Mouse (Mus musculus) hindbrain, postnatal 0 days (tissue): Measurements from ENCODE around the gene Cul7. TPM values are rescaled to one million over a fixed set of nuclear protein-coding genes. Genes with fewer than 3 reads are reported as not detected.

Source experiments
- ATAC-seq: fragments of 200-750 bp; cut with Nextera tagmentation; 2 replicates; pipeline ENCODE4 v1.8.0; 2017; ENCODE audit warnings: mild to moderate bottlenecking, moderate TSS enrichment, moderate library complexity
- DNase-seq: peaks from one replicate; pipeline ENCODE4 v3.0.0-alpha.2; 2015; ENCODE audit warnings: low spot score
- H3K27ac ChIP-seq: fragments of 300-500 bp; sonication (generic); 2 replicates; pipeline ENCODE4 v1.5.1; 2014; ENCODE audit warnings: mild to moderate bottlenecking
- H3K27me3 ChIP-seq: fragments of 300-500 bp; sonication (generic); 2 replicates; pipeline ENCODE4 v1.6.1; 2014; ENCODE audit warnings: low read length, mixed read lengths; ENCODE audit not compliant: insufficient read depth
- H3K36me3 ChIP-seq: fragments of 300-500 bp; sonication (generic); 2 replicates; pipeline ENCODE4 v1.6.1; 2014; ENCODE audit warnings: low read length, mixed read lengths; ENCODE audit not compliant: insufficient read depth
- H3K4me1 ChIP-seq: fragments of 300-500 bp; sonication (generic); 2 replicates; pipeline ENCODE4 v1.6.1; 2014; ENCODE audit warnings: antibody characterized with exemption, low read length, mixed read lengths; ENCODE audit not compliant: insufficient read depth
- H3K4me2 ChIP-seq: fragments of 300-500 bp; sonication (generic); 2 replicates; pipeline ENCODE4 v1.6.1; 2014; ENCODE audit warnings: low read depth, mild to moderate bottlenecking, low read length, moderate library complexity, mixed read lengths
- H3K4me3 ChIP-seq: fragments of 300-500 bp; sonication (generic); 2 replicates; pipeline ENCODE4 v1.5.1; 2014; ENCODE audit warnings: low read length
- H3K9ac ChIP-seq: fragments of 300-500 bp; sonication (generic); replicated peaks from 2 replicates; pipeline ENCODE4 v1.6.1; 2014; ENCODE audit warnings: mild to moderate bottlenecking, low read length, moderate library complexity, mixed read lengths
- H3K9me3 ChIP-seq: fragments of 300-500 bp; sonication (generic); 2 replicates; pipeline ENCODE4 v1.6.1; 2016; ENCODE audit warnings: low read length, mixed read lengths
- CTCF ChIP-seq: IDR thresholded peaks from 2 replicates; pipeline ENCODE4 v1.5.1; 2016; ENCODE audit warnings: antibody characterized with exemption, control low read depth, low read depth
- WGBS: fragments of 180-500 bp; shearing (Covaris S2); extraction: QIAGEN DNeasy Blood & Tissue Kit; methylation state at CpG from one replicate; pipeline ENCODE4 v1.1.7; 2014; 5-methylcytosine and 5-hydroxymethylcytosine counted together
- polyA plus RNA-seq: library from polyadenylated mRNA; unstranded; fragments of >200 nt; fragmentation: Nextera tagmentation; extraction: Ambion mirVana; gene quantifications from 2 replicates; pipeline ENCODE4 v1.2.1, GENCODE M21; 2015
- total RNA-seq: library from RNA; depleted of rRNA; stranded (reverse); fragments of >200 nt; gene quantifications from 2 replicates; pipeline ENCODE4 v1.2.3, GENCODE M21; 2014; rRNA removed

Cul7 gene
- total RNA-seq (92.2 and 108 TPM in 2 replicates), polyA plus RNA-seq (24.9 and 26.8 TPM in 2 replicates)

- peaks cover 16% of the 10 kb centered on the region for H3K4me1 ChIP-seq
- H3K4me3 ChIP-seq, result peak within 1 kb of the TSS; percentile 60
- H3K4me2 ChIP-seq, result peak within 1 kb of the TSS; percentile 95
- H3K27me3 ChIP-seq, result no peaks in the 10 kb centered on the region
- peak within 1 kb of the TSS; percentile 90 for H3K9ac ChIP-seq
- ATAC-seq (peak; percentile 94), DNase-seq (peak; percentile 97)
- WGBS, result under 1% methylated on average over 55 of the region's 58 CpGs
- H3K9me3 ChIP-seq, result no peaks in the 10 kb centered on the region
- TF ChIP-seq CTCF, result no peak
- H3K27ac ChIP-seq, result peak within 1 kb of the TSS; percentile 97
- H3K36me3 ChIP-seq, result peaks cover 10% of the 10 kb centered on the region
Observed at GRCm38 (mm10) chr17:46650232-46651031, at the start of gene Cul7. Gene Cul7 (plus strand): TSS chr17:46650337.

GRCm38 (mm10) chr17:46600569-46600968, 49.6 kb upstream of the Cul7 start:
- no peak overlapping the region for H3K4me3 ChIP-seq
- DNase-seq (no peak), ATAC-seq (no peak)
- TF ChIP-seq CTCF, result 0 out of 2 replicates have a peak, but pooled peaks have one; percentile 20
- H3K36me3 ChIP-seq, result no peaks in the 10 kb centered on the region
- 91% methylated on average over 2 of the region's 2 CpGs for WGBS
- no peak overlapping the region for H3K4me2 ChIP-seq
- H3K9ac ChIP-seq, result no peak overlapping the region
- H3K27ac ChIP-seq, result no peak overlapping the region
- H3K27me3 ChIP-seq, result no peaks in the 10 kb centered on the region
- H3K4me1 ChIP-seq, result no peaks in the 10 kb centered on the region
- no peaks in the 10 kb centered on the region for H3K9me3 ChIP-seq

- no peaks in the 10 kb centered on the region for H3K36me3 ChIP-seq
- TF ChIP-seq CTCF, result no peak
- no peaks in the 10 kb centered on the region for H3K9me3 ChIP-seq
- DNase-seq, result no peak
- H3K27ac ChIP-seq, result no peak overlapping the region
- 74% methylated on average over 9 of the region's 9 CpGs for WGBS
- H3K4me3 ChIP-seq, result no peak overlapping the region
- no peak overlapping the region for H3K4me2 ChIP-seq
- no peak for ATAC-seq
- no peaks in the 10 kb centered on the region for H3K27me3 ChIP-seq
- H3K9ac ChIP-seq, result no peak overlapping the region
- no peaks in the 10 kb centered on the region for H3K4me1 ChIP-seq
Observed at GRCm38 (mm10) chr17:46602212-46602611, 47.9 kb upstream of the Cul7 start.

- no peaks in the 10 kb centered on the region for H3K9me3 ChIP-seq
- H3K27me3 ChIP-seq, result no peaks in the 10 kb centered on the region
- ATAC-seq, result no peak
- H3K36me3 ChIP-seq, result no peaks in the 10 kb centered on the region
- 97% methylated on average over 4 of the region's 4 CpGs for WGBS
- H3K27ac ChIP-seq, result no peak overlapping the region
- H3K4me3 ChIP-seq, result no peak overlapping the region
- H3K4me1 ChIP-seq, result no peaks in the 10 kb centered on the region
- DNase-seq, result no peak
- no peak; the same call in 1 of the 2 replicates for TF ChIP-seq CTCF
- no peak overlapping the region for H3K9ac ChIP-seq
- H3K4me2 ChIP-seq, result no peak overlapping the region
Observed at GRCm38 (mm10) chr17:46603229-46603628, 46.9 kb upstream of the Cul7 start.

GRCm38 (mm10) chr17:46605126-46605525, 45.0 kb upstream of the Cul7 start:
- no peak overlapping the region for H3K4me3 ChIP-seq
- H3K4me1 ChIP-seq, result no peaks in the 10 kb centered on the region
- no peak overlapping the region for H3K4me2 ChIP-seq
- ATAC-seq, result no peak
- H3K9ac ChIP-seq, result no peak overlapping the region
- H3K9me3 ChIP-seq, result no peaks in the 10 kb centered on the region
- 56% methylated on average over 5 of the region's 5 CpGs for WGBS
- no peak for DNase-seq
- no peaks in the 10 kb centered on the region for H3K27me3 ChIP-seq
- TF ChIP-seq CTCF, result no peak
- H3K36me3 ChIP-seq, result no peaks in the 10 kb centered on the region
- no peak overlapping the region for H3K27ac ChIP-seq

- 71% methylated on average over 12 of the region's 12 CpGs for WGBS
- Histone ChIP-seq H3K27ac (no peak overlapping the region), H3K27me3 (no peaks in the 10 kb centered on the region)
Observed at GRCm38 (mm10) chr17:46605987-46606386, 44.1 kb upstream of the Cul7 start.

More at GRCm38 (mm10) chr17:46605987-46606386, 44.1 kb upstream of the Cul7 start:
- no peaks in the 10 kb centered on the region for H3K36me3 ChIP-seq
- H3K9me3 ChIP-seq, result no peaks in the 10 kb centered on the region
- ATAC-seq (no peak), DNase-seq (no peak)
- TF ChIP-seq CTCF, result no peak
- H3K9ac ChIP-seq, result no peak overlapping the region
- H3K4me1 ChIP-seq, result no peaks in the 10 kb centered on the region
- no peak overlapping the region for H3K4me2 ChIP-seq
- H3K4me3 ChIP-seq, result no peak overlapping the region
